Mouse (Mus musculus) lung, adult 2 months (tissue): Measurements from ENCODE around the gene Grk4.

Source experiments
- CTCF ChIP-seq: fragments of 200-500 bp; IDR thresholded peaks from 2 replicates; pipeline ENCODE4 v1.5.1; 2011; ENCODE audit warnings: mild to moderate bottlenecking, low read length, control low read depth; ENCODE audit not compliant: insufficient read depth
- POLR2A ChIP-seq: fragments of 200-500 bp; IDR thresholded peaks from 2 replicates; pipeline ENCODE4 v1.6.1; 2011; ENCODE audit warnings: low read depth, mild to moderate bottlenecking, control low read depth, low read length, borderline replicate concordance; ENCODE audit errors: extremely low read depth

DNA sequence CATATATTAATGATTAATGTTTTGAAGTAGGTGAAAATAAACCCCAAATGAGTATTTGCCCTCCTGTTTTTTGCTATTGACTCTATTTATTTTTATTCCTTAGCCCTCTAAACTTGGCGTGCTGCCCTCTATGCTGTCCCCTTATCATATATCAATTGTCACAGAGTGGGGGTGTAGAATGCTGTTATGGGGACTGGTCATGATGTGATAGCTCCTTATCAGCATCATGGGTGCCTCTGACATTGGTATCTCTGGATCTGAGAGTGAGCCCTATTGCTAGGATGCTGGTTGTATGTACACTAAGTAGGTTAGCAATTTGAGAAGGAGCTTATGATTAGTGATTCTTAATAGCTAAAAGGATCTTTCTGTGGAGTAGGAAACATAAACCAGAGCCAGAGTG is 70.1 kb downstream of the Grk4 start:
- TF ChIP-seq POLR2A (no peak), CTCF (no peak)
